Mouse (Mus musculus): ENCODE measurements around the gene Styx. TPM values are rescaled to one million over a fixed set of nuclear protein-coding genes. Genes with fewer than 3 reads are reported as not detected.

Gene Styx
- polyA plus RNA-seq, 1 experiment from 2014 or later = 22.9 TPM

GRCm38 (mm10) chr14:45442781-45443560, 92.1 kb downstream of the Styx start:
- ATAC-seq (ENCODE audit: low read depth) = no peak
- no peaks in the 10 kb centered on the region for H3K9me3 ChIP-seq (replicated peaks)
- H3K27ac ChIP-seq = no peak overlapping the region
- no peak overlapping the region for H3K4me3 ChIP-seq (replicated peaks)
- H3K27me3 ChIP-seq = no peaks in the 10 kb centered on the region
- H3K4me2 ChIP-seq = no peak overlapping the region
- H3K9ac ChIP-seq = no peak overlapping the region
- WGBS (ENCODE audit: insufficient replicate concordance) = 41% methylated on average over 12 of the region's 12 CpGs
- H3K36me3 ChIP-seq = no peaks in the 10 kb centered on the region
- H3K4me1 ChIP-seq (replicated peaks) = peaks cover 30% of the 10 kb centered on the region
- DNase-seq = no peak

- Histone ChIP-seq H3K4me2 (peak overlapping the region; percentile 32), H3K9ac (peak overlapping the region; percentile 28; the same call in 1 of the 2 replicates), H3K4me3 (replicated peaks) (no peak overlapping the region), H3K9me3 (replicated peaks) (no peaks in the 10 kb centered on the region), H3K36me3 (no peaks in the 10 kb centered on the region), H3K4me1 (replicated peaks) (peaks cover 30% of the 10 kb centered on the region), H3K27ac (peak overlapping the region; percentile 63; the same call in 1 of the 2 replicates), H3K27me3 (no peaks in the 10 kb centered on the region)
- WGBS (ENCODE audit: insufficient replicate concordance) = 61% methylated on average over 7 of the region's 7 CpGs
- peak; percentile 13; the same call in 1 of the 2 replicates for ATAC-seq (ENCODE audit: low read depth)
- no peak for DNase-seq
These were observed 94.0 kb downstream of the Styx start for GRCm38 (mm10) chr14:45444870-45445269.

- ATAC-seq (ENCODE audit: low read depth) (peak; percentile 90), DNase-seq (peak; percentile 33)
- Histone ChIP-seq H3K4me3 (replicated peaks) (0 out of 2 replicates have a peak overlapping the region, but pooled peaks have one; percentile 12), H3K4me2 (peak overlapping the region; percentile 32), H3K27ac (peak overlapping the region; percentile 63), H3K9ac (peak overlapping the region; percentile 28; the same call in 1 of the 2 replicates), H3K9me3 (replicated peaks) (no peaks in the 10 kb centered on the region), H3K27me3 (no peaks in the 10 kb centered on the region), H3K4me1 (replicated peaks) (peaks cover 30% of the 10 kb centered on the region), H3K36me3 (no peaks in the 10 kb centered on the region)
- 26% methylated on average over 12 of the region's 12 CpGs for WGBS (ENCODE audit: insufficient replicate concordance)
These were observed 94.6 kb downstream of the Styx start for GRCm38 (mm10) chr14:45445445-45445844.

- Histone ChIP-seq H3K4me3 (replicated peaks) (no peak overlapping the region), H3K4me1 (replicated peaks) (peaks cover 41% of the 10 kb centered on the region), H3K9me3 (replicated peaks) (no peaks in the 10 kb centered on the region), H3K36me3 (no peaks in the 10 kb centered on the region), H3K27ac (no peak overlapping the region), H3K9ac (peak overlapping the region; percentile 15; the same call in 1 of the 2 replicates), H3K4me2 (no peak overlapping the region), H3K27me3 (no peaks in the 10 kb centered on the region)
- ATAC-seq (ENCODE audit: low read depth) (no peak), DNase-seq (no peak)
- WGBS (ENCODE audit: insufficient replicate concordance) = 72% methylated on average over 3 of the region's 3 CpGs
These were observed 95.9 kb downstream of the Styx start for GRCm38 (mm10) chr14:45446777-45447176.

GRCm38 (mm10) chr14:45451090-45451489, 100.2 kb downstream of the Styx start:
- Histone ChIP-seq H3K9ac (no peak overlapping the region), H3K4me1 (replicated peaks) (peaks cover 48% of the 10 kb centered on the region), H3K9me3 (replicated peaks) (no peaks in the 10 kb centered on the region), H3K27ac (no peak overlapping the region), H3K36me3 (no peaks in the 10 kb centered on the region), H3K27me3 (no peaks in the 10 kb centered on the region), H3K4me3 (replicated peaks) (no peak overlapping the region), H3K4me2 (no peak overlapping the region)
- no peak for DNase-seq
- peak; percentile 40; the same call in 1 of the 2 replicates for ATAC-seq (ENCODE audit: low read depth)
- WGBS (ENCODE audit: insufficient replicate concordance) = 19% methylated on average over 2 of the region's 2 CpGs

- ATAC-seq (ENCODE audit: low read depth) (no peak), DNase-seq (no peak)
- Histone ChIP-seq H3K4me3 (replicated peaks) (no peak overlapping the region), H3K9ac (no peak overlapping the region), H3K36me3 (no peaks in the 10 kb centered on the region), H3K4me1 (replicated peaks) (peaks cover 56% of the 10 kb centered on the region), H3K4me2 (no peak overlapping the region), H3K9me3 (replicated peaks) (no peaks in the 10 kb centered on the region), H3K27ac (peak overlapping the region; percentile 57), H3K27me3 (no peaks in the 10 kb centered on the region)
- 41% methylated on average over 4 of the region's 4 CpGs for WGBS (ENCODE audit: insufficient replicate concordance)
These were observed 101.3 kb downstream of the Styx start for GRCm38 (mm10) chr14:45452148-45452547.

- WGBS (ENCODE audit: insufficient replicate concordance) = 7% methylated on average over 11 of the region's 11 CpGs
- Histone ChIP-seq H3K36me3 (no peaks in the 10 kb centered on the region), H3K4me3 (replicated peaks) (no peak overlapping the region), H3K9me3 (replicated peaks) (no peaks in the 10 kb centered on the region), H3K27me3 (no peaks in the 10 kb centered on the region), H3K9ac (no peak overlapping the region), H3K4me2 (peak overlapping the region; percentile 22; the same call in 1 of the 2 replicates), H3K27ac (peak overlapping the region; percentile 57), H3K4me1 (replicated peaks) (peaks cover 56% of the 10 kb centered on the region)
- DNase-seq (no peak), ATAC-seq (ENCODE audit: low read depth) (peak; percentile 72)
These were observed 102.1 kb downstream of the Styx start for GRCm38 (mm10) chr14:45452861-45453512.

- DNase-seq = no peak
- H3K9ac ChIP-seq = no peak overlapping the region
- 73% methylated on average over 5 of the region's 5 CpGs for WGBS (ENCODE audit: insufficient replicate concordance)
These were observed 102.8 kb downstream of the Styx start for GRCm38 (mm10) chr14:45453538-45454233.

GRCm38 (mm10) chr14:45455651-45456501, 105.0 kb downstream of the Styx start:
- peaks cover 52% of the 10 kb centered on the region for H3K4me1 ChIP-seq (replicated peaks)
- no peaks in the 10 kb centered on the region for H3K27me3 ChIP-seq
- WGBS (ENCODE audit: insufficient replicate concordance) = 55% methylated on average over 12 of the region's 12 CpGs

More at GRCm38 (mm10) chr14:45453538-45454233, 102.8 kb downstream of the Styx start:
- no peak overlapping the region for H3K4me2 ChIP-seq
- no peaks in the 10 kb centered on the region for H3K36me3 ChIP-seq
- peaks cover 56% of the 10 kb centered on the region for H3K4me1 ChIP-seq (replicated peaks)
- H3K9me3 ChIP-seq (replicated peaks) = no peaks in the 10 kb centered on the region
- H3K27me3 ChIP-seq = no peaks in the 10 kb centered on the region
- H3K4me3 ChIP-seq (replicated peaks) = no peak overlapping the region
- peak overlapping the region; percentile 57 for H3K27ac ChIP-seq
- ATAC-seq (ENCODE audit: low read depth) = no peak

GRCm38 (mm10) chr14:45456502-45456846, 105.6 kb downstream of the Styx start:
- Histone ChIP-seq H3K4me1 (replicated peaks) (peaks cover 47% of the 10 kb centered on the region), H3K36me3 (peaks cover 9% of the 10 kb centered on the region), H3K4me3 (replicated peaks) (no peak overlapping the region), H3K9ac (no peak overlapping the region), H3K4me2 (no peak overlapping the region), H3K27me3 (no peaks in the 10 kb centered on the region), H3K27ac (no peak overlapping the region), H3K9me3 (replicated peaks) (no peaks in the 10 kb centered on the region)
- ATAC-seq (ENCODE audit: low read depth) (no peak), DNase-seq (no peak)
- WGBS (ENCODE audit: insufficient replicate concordance) = 0% methylated on average over 1 of the region's 1 CpGs

More at GRCm38 (mm10) chr14:45455651-45456501, 105.0 kb downstream of the Styx start:
- DNase-seq (no peak), ATAC-seq (ENCODE audit: low read depth) (no peak)
- no peak overlapping the region for H3K4me3 ChIP-seq (replicated peaks)
- peak overlapping the region; percentile 60; the same call in 1 of the 2 replicates for H3K27ac ChIP-seq
- H3K4me2 ChIP-seq = no peak overlapping the region
- H3K9ac ChIP-seq = no peak overlapping the region
- peaks cover 4% of the 10 kb centered on the region; the same call in 1 of the 2 replicates for H3K36me3 ChIP-seq
- no peaks in the 10 kb centered on the region for H3K9me3 ChIP-seq (replicated peaks)
